Mouse (Mus musculus): ENCODE measurements at regions not wholly inside any gene's neighbourhood (a gene's known extent, or its start where the extent isn't known, plus 50 kb on each side); places are given as distances from the start of the nearest gene placed in this dataset.
"Not testable (repeated sequence)": the region's sequence is repeated elsewhere in the genome, so short reads cannot be mapped to it uniquely, and the experiment has no call there.

GRCm38 (mm10) chr1:177382596-177383190 lies 59.5 kb upstream of the Zbtb18 start:
- DNase-seq = no peak

GRCm38 (mm10) chr1:177382147-177382546 lies 60.0 kb upstream of the Zbtb18 start:
- no peak for DNase-seq

- no peak for DNase-seq
Measured at GRCm38 (mm10) chr1:177378112-177378511, 64.0 kb upstream of the Zbtb18 start.

GRCm38 (mm10) chr1:177373226-177373825 lies 68.8 kb upstream of the Zbtb18 start:
- no peak for DNase-seq

GRCm38 (mm10) chr1:177372066-177372465 lies 70.1 kb upstream of the Zbtb18 start:
- no peak for DNase-seq

- no peak for DNase-seq
Measured at GRCm38 (mm10) chr1:177367864-177368610, 74.1 kb upstream of the Zbtb18 start.

GRCm38 (mm10) chr1:177366914-177367313 lies 75.2 kb upstream of the Zbtb18 start:
- DNase-seq = no peak

GRCm38 (mm10) chr1:177366475-177366874 lies 75.7 kb upstream of the Zbtb18 start:
- DNase-seq = peak; percentile 68 to 78

GRCm38 (mm10) chr1:177364355-177364754 lies 77.8 kb upstream of the Zbtb18 start:
- no peak for DNase-seq

- DNase-seq = no peak
Measured at GRCm38 (mm10) chr1:177362398-177362797, 79.8 kb upstream of the Zbtb18 start.

- DNase-seq = peak in 1 of 2 experiments; percentile 44
Measured at GRCm38 (mm10) chr1:177348400-177349092, 90.5 kb upstream of the Akt3 start.

- no peak for DNase-seq
Measured at GRCm38 (mm10) chr1:177347208-177347607, 89.2 kb upstream of the Akt3 start.

GRCm38 (mm10) chr1:177346540-177346939 lies 88.5 kb upstream of the Akt3 start:
- DNase-seq = no peak

- no peak for DNase-seq
Measured at GRCm38 (mm10) chr1:177345540-177345939, 87.5 kb upstream of the Akt3 start.

GRCm38 (mm10) chr1:177343949-177344348 lies 85.9 kb upstream of the Akt3 start:
- DNase-seq = no peak

GRCm38 (mm10) chr1:177343121-177343520 lies 85.1 kb upstream of the Akt3 start:
- peak; percentile 34 to 37 for DNase-seq

GRCm38 (mm10) chr1:177340232-177340631 lies 82.2 kb upstream of the Akt3 start:
- no peak for DNase-seq

- not testable (repeated sequence) for DNase-seq
Measured at GRCm38 (mm10) chr1:177339207-177339787, 81.3 kb upstream of the Akt3 start.

GRCm38 (mm10) chr1:177338466-177339206 lies 80.6 kb upstream of the Akt3 start:
- peak; percentile 51 to 61 for DNase-seq

GRCm38 (mm10) chr1:177337756-177338155 lies 79.8 kb upstream of the Akt3 start:
- no peak for DNase-seq

GRCm38 (mm10) chr1:177337141-177337540 lies 79.1 kb upstream of the Akt3 start:
- DNase-seq = no peak

- no peak for DNase-seq
Measured at GRCm38 (mm10) chr1:177336436-177336835, 78.4 kb upstream of the Akt3 start.
